Mouse (Mus musculus) ES-E14 (cell line): Measurements from ENCODE around the gene Enoph1. TPM values are rescaled to one million over a fixed set of nuclear protein-coding genes. Genes with fewer than 3 reads are reported as not detected.

Source experiments
- DNase-seq: peaks from one replicate; pipeline ENCODE4 v3.0.0-alpha.2; 2013; ENCODE audit warnings: low read depth, low spot score
- H3K27ac ChIP-seq: 2 replicates; pipeline ENCODE4 v1.5.1; 2012; ENCODE audit warnings: low read depth, mild to moderate bottlenecking, low read length, moderate library complexity, mixed read lengths; ENCODE audit not compliant: poor library complexity, insufficient read depth, severe bottlenecking
- H3K36me3 ChIP-seq: 2 replicates; pipeline ENCODE4 v1.6.1; 2012; ENCODE audit warnings: mild to moderate bottlenecking, low read length, moderate library complexity, mixed read lengths; ENCODE audit not compliant: control insufficient read depth, poor library complexity, insufficient read depth, severe bottlenecking
- H3K4me1 ChIP-seq, 2 experiments: fragments of 150-350 bp in 1 of 2; sonication (generic) in 1 of 2; 2 replicates each; pipeline ENCODE4 v1.6.1; 2012; ENCODE audit warnings: low read length in 2 of 2, mild to moderate bottlenecking in 1 of 2, mixed read lengths in 1 of 2; ENCODE audit not compliant: control insufficient read depth in 2 of 2, insufficient read depth in 2 of 2, poor library complexity in 1 of 2
- H3K4me3 ChIP-seq, 2 experiments: fragments of 150-350 bp in 1 of 2; sonication (generic) in 1 of 2; 2 replicates each; pipeline ENCODE4 v1.5.1; 2012; ENCODE audit warnings: low read length in 2 of 2, low read depth in 1 of 2, mild to moderate bottlenecking in 1 of 2, mixed read lengths in 1 of 2; ENCODE audit not compliant: insufficient read depth in 1 of 2, poor library complexity in 1 of 2, severe bottlenecking in 1 of 2
- H3K9ac ChIP-seq: 2 replicates; pipeline ENCODE4 v1.6.1; 2012; ENCODE audit warnings: low read depth, mild to moderate bottlenecking, low read length, mixed read lengths; ENCODE audit not compliant: poor library complexity, insufficient read depth, severe bottlenecking
- H3K9me3 ChIP-seq: fragments of 150-350 bp; sonication (generic); 2 replicates; pipeline ENCODE4 v1.6.1; 2012; ENCODE audit warnings: low read depth, mild to moderate bottlenecking, low read length; ENCODE audit not compliant: control insufficient read depth, insufficient read depth
- CHD2 ChIP-seq: IDR thresholded peaks from 2 replicates; pipeline ENCODE4 v1.6.1; 2014; ENCODE audit warnings: mild to moderate bottlenecking, low read depth, low read length, inconsistent platforms
- HCFC1 ChIP-seq: IDR thresholded peaks from 2 replicates; pipeline ENCODE4 v1.6.1; 2012; ENCODE audit warnings: low read length, inconsistent platforms, borderline replicate concordance; ENCODE audit not compliant: insufficient read depth
- MAFK ChIP-seq: IDR thresholded peaks from 2 replicates; pipeline ENCODE4 v1.6.1; 2014; ENCODE audit warnings: mild to moderate bottlenecking, low read depth, low read length, inconsistent platforms; ENCODE audit not compliant: insufficient read depth
- ZC3H11A ChIP-seq: IDR thresholded peaks from 2 replicates; pipeline ENCODE4 v1.6.1; 2012; ENCODE audit warnings: low read depth, mild to moderate bottlenecking, inconsistent platforms, low read length, borderline replicate concordance
- ZNF384 ChIP-seq: IDR thresholded peaks from 2 replicates; pipeline ENCODE4 v1.6.1; 2012; ENCODE audit warnings: low read depth, low read length, inconsistent platforms
- in situ Hi-C, 2 experiments: fragments of 600-800 bp; cut with MboI; formaldehyde crosslinking; loops; one replicate each; pipeline ENCODE4 v1.15.1; 2025; ENCODE audit warnings: low sequenced_read_pairs in 2 of 2, inconsistent platforms in 1 of 2; ENCODE audit not compliant: unreplicated experiment in 2 of 2
- total RNA-seq: library from RNA; depleted of rRNA; stranded (reverse); fragments of 300-350 nt; gene quantifications from 2 replicates; pipeline ENCODE4 v1.2.3, GENCODE M21; 2012

The Enoph1 gene
- total RNA-seq, 1 experiment: 81.5 TPM

DNA sequence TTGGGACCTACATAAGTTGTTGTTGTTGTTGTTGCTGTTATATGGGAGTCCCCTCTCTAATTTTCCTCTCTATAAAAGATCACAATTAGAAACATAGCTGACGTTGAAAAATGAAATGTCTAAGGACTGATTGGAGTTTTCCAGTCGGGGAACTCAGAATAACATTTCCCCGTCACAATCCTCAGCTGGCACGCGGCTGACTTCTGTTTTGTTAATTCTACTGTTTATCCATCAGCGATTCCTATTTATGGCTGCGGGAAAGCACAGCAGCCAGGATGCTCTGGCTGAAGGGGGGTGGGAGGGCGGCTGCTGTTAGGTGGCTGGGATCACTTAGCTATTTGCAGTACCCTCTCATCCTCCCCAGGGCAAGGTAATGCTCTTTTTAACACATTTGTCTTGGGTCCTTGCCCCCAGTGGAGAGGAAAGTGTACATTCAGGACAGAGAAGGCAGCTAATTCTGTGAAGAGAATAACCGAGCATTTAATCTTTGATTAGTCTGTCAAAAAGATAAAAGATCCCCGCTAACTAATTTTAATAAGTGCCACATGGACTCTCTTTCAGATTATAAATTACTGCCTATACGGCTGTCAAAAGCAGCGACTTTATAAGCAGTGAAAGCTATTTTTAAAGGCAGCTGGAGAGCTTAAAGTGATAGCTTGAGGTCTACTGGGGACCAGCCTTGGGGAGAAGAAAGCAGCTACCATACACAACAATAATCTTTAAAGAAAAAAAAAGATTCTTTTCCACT, 50.9 kb downstream of the Enoph1 start:
- TF ChIP-seq ZC3H11A (no peak), MAFK (no peak)
- H3K9ac ChIP-seq: no peak overlapping the region
- H3K9me3 ChIP-seq: no peaks in the 10 kb centered on the region
- no peak overlapping the region for H3K27ac ChIP-seq
- H3K4me3 ChIP-seq: no peak overlapping the region
- H3K36me3 ChIP-seq: no peaks in the 10 kb centered on the region
- in situ Hi-C loops: loop anchor here in 1 of 2 experiments (25.0 kb wide), 1 partner anchor 147 kb away; no protein-coding TSS in a partner anchor
- H3K4me1 ChIP-seq: no peaks in the 10 kb centered on the region
- DNase-seq: no peak

DNA sequence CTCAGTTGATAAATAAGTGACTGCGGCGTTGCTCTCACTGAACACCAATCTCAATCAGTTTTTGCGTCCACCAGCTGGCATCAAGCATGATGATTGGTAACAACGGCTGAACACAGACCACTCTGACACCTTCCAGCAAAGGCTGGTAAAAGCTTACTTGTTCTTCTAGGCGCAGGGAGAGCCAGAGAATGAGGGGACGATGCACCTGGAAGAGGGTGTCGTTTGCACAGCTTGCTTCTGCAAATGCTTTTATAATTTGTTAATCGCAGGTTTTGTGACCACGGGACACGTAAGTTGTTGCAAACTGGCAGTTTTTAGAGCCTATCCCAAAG, 51.4 kb downstream of the Enoph1 start:
- no peak overlapping the region for H3K27ac ChIP-seq

DNA sequence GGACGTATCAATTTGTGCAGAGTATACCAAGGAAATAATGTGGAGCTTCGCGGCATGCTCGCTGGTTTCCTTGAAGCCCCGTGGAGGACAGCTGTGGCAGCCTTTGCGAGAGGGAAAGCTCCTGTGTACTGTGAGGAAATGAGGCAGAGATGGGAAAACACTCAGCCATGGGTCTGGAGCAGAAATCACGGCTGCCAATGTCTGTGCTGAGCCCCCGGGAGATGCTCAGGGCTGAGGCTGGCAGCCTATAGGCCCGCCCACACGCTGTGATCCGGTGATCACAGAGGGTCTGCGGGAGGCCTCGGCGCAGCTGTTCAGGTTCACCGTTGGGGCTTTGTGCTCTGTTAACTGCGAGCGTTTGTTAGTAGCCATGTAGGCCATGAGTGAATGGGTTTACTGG, 51.8 kb downstream of the Enoph1 start:
- peak; percentile 9 for DNase-seq
- TF ChIP-seq MAFK (no peak), ZNF384 (no peak), ZC3H11A (no peak), CHD2 (no peak), HCFC1 (no peak)
- Histone ChIP-seq H3K36me3 (no peaks in the 10 kb centered on the region), H3K9ac (no peak overlapping the region), H3K27ac (no peak overlapping the region), H3K4me1 (no peaks in the 10 kb centered on the region), H3K9me3 (no peaks in the 10 kb centered on the region), H3K4me3 (no peak overlapping the region)
- in situ Hi-C loops: loop anchor here in 1 of 2 experiments (25.0 kb wide), 1 partner anchor 146 kb away; no protein-coding TSS in a partner anchor

More for the DNA sequence above, 51.4 kb downstream of the Enoph1 start:
- DNase-seq: no peak
- Histone ChIP-seq H3K9ac (no peak overlapping the region), H3K36me3 (no peaks in the 10 kb centered on the region), H3K9me3 (no peaks in the 10 kb centered on the region), H3K4me1 (no peaks in the 10 kb centered on the region), H3K4me3 (no peak overlapping the region)
- in situ Hi-C loops: loop anchor here in 1 of 2 experiments (25.0 kb wide), 1 partner anchor 146 kb away; no protein-coding TSS in a partner anchor
- no peak for TF ChIP-seq HCFC1
- TF ChIP-seq CHD2: no peak
- no peak for TF ChIP-seq MAFK
- TF ChIP-seq ZC3H11A: no peak
- TF ChIP-seq ZNF384: no peak

DNA sequence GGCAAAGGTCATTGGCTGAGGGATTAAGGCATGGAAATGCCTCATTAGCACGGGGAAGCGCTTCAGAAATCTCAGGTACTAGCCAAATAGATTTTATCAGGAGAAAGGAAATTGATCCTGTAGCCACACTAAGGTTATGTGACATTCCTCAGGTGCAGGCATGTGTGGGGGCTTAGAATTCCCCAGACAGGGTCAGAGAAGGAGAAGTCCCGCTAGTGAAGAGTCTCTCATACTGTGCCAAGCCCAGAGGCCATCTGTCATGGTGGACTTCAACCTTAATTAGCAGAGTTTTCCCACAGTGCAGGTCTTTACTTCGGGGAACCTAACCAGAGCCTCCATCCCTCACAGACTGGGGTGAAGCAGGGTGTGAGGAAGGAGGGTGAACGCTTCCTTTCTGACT, 57.2 kb downstream of the Enoph1 start:
- no peaks in the 10 kb centered on the region for H3K4me1 ChIP-seq
- no peak for DNase-seq
- H3K9me3 ChIP-seq: no peaks in the 10 kb centered on the region
- in situ Hi-C loops: loop anchor here in 1 of 2 experiments (25.0 kb wide), 1 partner anchor 140 kb away; no protein-coding TSS in a partner anchor
- no peak overlapping the region for H3K4me3 ChIP-seq
- TF ChIP-seq MAFK (no peak), ZC3H11A (no peak), ZNF384 (no peak), HCFC1 (no peak), CHD2 (no peak)
- no peak overlapping the region for H3K9ac ChIP-seq
- no peak overlapping the region for H3K27ac ChIP-seq
- no peaks in the 10 kb centered on the region for H3K36me3 ChIP-seq
